Mouse (Mus musculus): Measurements from ENCODE around the gene Tm4sf1.

DNA sequence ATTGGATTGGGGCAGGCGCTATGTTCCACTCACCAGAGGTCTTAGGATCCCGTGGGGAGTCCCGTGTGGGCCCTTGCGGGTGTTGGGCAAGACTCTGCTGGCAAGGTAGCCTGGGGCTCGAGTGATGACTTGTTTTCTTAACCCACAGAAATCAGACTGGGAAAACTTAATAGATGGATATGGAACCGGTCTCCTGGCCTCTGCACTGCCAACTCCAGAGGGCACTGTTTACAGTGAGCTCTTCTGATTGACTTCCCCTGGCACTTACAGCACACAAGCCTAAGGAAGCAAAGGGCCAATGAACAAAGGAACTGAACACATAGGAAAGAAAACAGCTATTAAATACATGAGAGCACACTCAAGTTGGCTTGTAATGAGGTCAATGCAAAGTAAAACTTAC lies 26.2 kb upstream of the Tm4sf1 start:
- TF ChIP-seq GATA1 (IDR thresholded peaks at IDR 0.05; ENCODE audit: borderline replicate concordance, low read length), result no peak
- no peak for TF ChIP-seq FLI1 (IDR thresholded peaks at IDR 0.05; ENCODE audit: low read length)
